Comparison of ENCODE assay signal across 14 mouse cellular contexts in genomic region chr7:94798101-94798500, GRCm38 (mm10).
DNase-seq lines count a peak whose midpoint lies in the region; ATAC-seq lines count a peak whose summit lies in the region.
"Had no signal": no experiment of that assay in that cellular context is flagged by ENCODE, and none has a peak within 500 bp of the region (broad histone marks: within the 10 kb centered on the region; RNA-seq: fewer than 3 reads in every experiment).

No protein-coding gene starts in this region.

- H3K9me3 ChIP-seq in heart, embryonic 13.5 days: no peaks in the 10 kb centered on the region
- H3K9me3 ChIP-seq in neural tube, embryonic 13.5 days: no peaks in the 10 kb centered on the region
- no peaks in the 10 kb centered on the region for H3K9me3 ChIP-seq in midbrain, embryonic 10.5 days (replicated peaks)

- no peak overlapping the region for H3K4me3 ChIP-seq in heart, embryonic 13.5 days
- no peak overlapping the region for H3K4me3 ChIP-seq in neural tube, embryonic 13.5 days
- no peak overlapping the region for H3K4me3 ChIP-seq in midbrain, embryonic 10.5 days

- DNase-seq in heart, adult 8-10 months (ENCODE audit: low spot score): no peak
- no peak for DNase-seq in neural tube, embryonic 10.5 days (ENCODE audit: extremely low spot score, low spot score)
- DNase-seq in midbrain, embryonic 10.5 days (ENCODE audit: low spot score): peak; percentile 14
- DNase-seq in thymus, postnatal 36 days: no peak
- no peak for DNase-seq in adrenal gland, postnatal 14 days
- no peak for DNase-seq in gastrocnemius, postnatal 10 days
- DNase-seq: adrenal gland, postnatal 25 days; kidney, postnatal 25 days; right cerebral cortex, postnatal 4 days had no signal

- no peaks in the 10 kb centered on the region for H3K36me3 ChIP-seq in heart, embryonic 13.5 days
- H3K36me3 ChIP-seq in neural tube, embryonic 13.5 days: no peaks in the 10 kb centered on the region
- no peaks in the 10 kb centered on the region for H3K36me3 ChIP-seq in midbrain, embryonic 10.5 days

- WGBS in heart, embryonic 13.5 days: 10% methylated on average over 9 of the region's 9 CpGs
- 48% methylated on average over 9 of the region's 9 CpGs for WGBS in neural tube, embryonic 13.5 days
- 62% methylated on average over 9 of the region's 9 CpGs for WGBS in midbrain, embryonic 10.5 days

- H3K27ac ChIP-seq in heart, embryonic 13.5 days (replicated peaks): no peak overlapping the region
- H3K27ac ChIP-seq in neural tube, embryonic 13.5 days (replicated peaks): peak overlapping the region; percentile 6; the same call in 1 of the 2 replicates
- no peak overlapping the region for H3K27ac ChIP-seq in midbrain, embryonic 10.5 days (replicated peaks)
- H3K27ac ChIP-seq: liver, embryonic 14.5 days; macrophage had no signal

- H3K4me2 ChIP-seq in heart, embryonic 13.5 days: peak overlapping the region; percentile 49
- H3K4me2 ChIP-seq in neural tube, embryonic 13.5 days: no peak overlapping the region

- no peaks in the 10 kb centered on the region for H3K27me3 ChIP-seq in heart, embryonic 13.5 days (replicated peaks)
- no peaks in the 10 kb centered on the region for H3K27me3 ChIP-seq in neural tube, embryonic 13.5 days
- no peaks in the 10 kb centered on the region for H3K27me3 ChIP-seq in midbrain, embryonic 10.5 days (ENCODE audit: low read depth, poor library complexity, severe bottlenecking)

- ATAC-seq in heart, embryonic 13.5 days (ENCODE audit: extremely low read depth, insufficient number of reproducible peaks, low FRiP score, low TSS enrichment): no peak
- ATAC-seq in neural tube, embryonic 13.5 days (ENCODE audit: low read depth): no peak
- ATAC-seq: intestine, postnatal 0 days had no signal

- no peak overlapping the region for H3K9ac ChIP-seq in heart, embryonic 13.5 days
- H3K9ac ChIP-seq in neural tube, embryonic 13.5 days: no peak overlapping the region
- H3K9ac ChIP-seq: liver, embryonic 14.5 days had no signal

- H3K4me1 ChIP-seq in heart, embryonic 13.5 days: peaks cover 8% of the 10 kb centered on the region; the same call in 1 of the 2 replicates
- H3K4me1 ChIP-seq in neural tube, embryonic 13.5 days (replicated peaks): peaks cover 11% of the 10 kb centered on the region
- peaks cover 7% of the 10 kb centered on the region; the same call in 1 of the 2 replicates for H3K4me1 ChIP-seq in midbrain, embryonic 10.5 days
